Mouse (Mus musculus): ENCODE measurements at regions not wholly inside any gene's neighbourhood (a gene's known extent, or its start where the extent isn't known, plus 50 kb on each side); places are given as distances from the start of the nearest gene placed in this dataset.

- DNase-seq (ENCODE audit: low spot score in 2 of 2) = no peak
Measured at GRCm38 (mm10) chr1:40907813-40908212, 102.4 kb downstream of the Tmem182 start.

GRCm38 (mm10) chr1:40913591-40913990, 108.2 kb downstream of the Tmem182 start:
- no peak for DNase-seq (ENCODE audit: low spot score in 2 of 2)

GRCm38 (mm10) chr1:40924271-40924670, 118.9 kb downstream of the Tmem182 start:
- no peak for DNase-seq (ENCODE audit: low spot score in 2 of 2)

GRCm38 (mm10) chr1:40924780-40925179, 119.4 kb downstream of the Tmem182 start:
- DNase-seq (ENCODE audit: low spot score in 2 of 2) = no peak

GRCm38 (mm10) chr1:40931374-40931773, 126.0 kb downstream of the Tmem182 start:
- DNase-seq (ENCODE audit: low spot score in 2 of 2) = no peak

GRCm38 (mm10) chr1:40936729-40937128, 131.3 kb downstream of the Tmem182 start:
- no peak for DNase-seq (ENCODE audit: low spot score in 2 of 2)

- no peak for DNase-seq (ENCODE audit: low spot score in 2 of 2)
Measured at GRCm38 (mm10) chr1:40942751-40943150, 137.3 kb downstream of the Tmem182 start.

GRCm38 (mm10) chr1:40943165-40943564, 137.8 kb downstream of the Tmem182 start:
- DNase-seq (ENCODE audit: low spot score in 2 of 2) = no peak

GRCm38 (mm10) chr1:40950641-40951040, 145.2 kb downstream of the Tmem182 start:
- DNase-seq (ENCODE audit: low spot score in 2 of 2) = no peak

- no peak for DNase-seq (ENCODE audit: low spot score in 2 of 2)
Measured at GRCm38 (mm10) chr1:40954720-40955163, 149.3 kb downstream of the Tmem182 start.

- DNase-seq (ENCODE audit: low spot score in 2 of 2) = no peak
Measured at GRCm38 (mm10) chr1:40967768-40968504, 162.5 kb downstream of the Tmem182 start.

GRCm38 (mm10) chr1:40983762-40984161, 178.4 kb downstream of the Tmem182 start:
- no peak for DNase-seq (ENCODE audit: low spot score in 2 of 2)

- DNase-seq (ENCODE audit: low spot score in 2 of 2) = no peak
Measured at GRCm38 (mm10) chr1:40993327-40993726, 187.9 kb downstream of the Tmem182 start.

GRCm38 (mm10) chr1:41001154-41001949, 196.0 kb downstream of the Tmem182 start:
- peak in 1 of 2 experiments; percentile 54 for DNase-seq (ENCODE audit: low spot score in 2 of 2)

GRCm38 (mm10) chr1:41002006-41002405, 196.6 kb downstream of the Tmem182 start:
- no peak for DNase-seq (ENCODE audit: low spot score in 2 of 2)

- no peak for DNase-seq (ENCODE audit: low spot score in 2 of 2)
Measured at GRCm38 (mm10) chr1:41026943-41027342, 221.5 kb downstream of the Tmem182 start.

GRCm38 (mm10) chr1:41027540-41027978, 222.2 kb downstream of the Tmem182 start:
- peak in 1 of 2 experiments; percentile 22 for DNase-seq (ENCODE audit: low spot score in 2 of 2)

GRCm38 (mm10) chr1:41028021-41028420, 222.6 kb downstream of the Tmem182 start:
- no peak for DNase-seq (ENCODE audit: low spot score in 2 of 2)

GRCm38 (mm10) chr1:41035085-41035880, 229.9 kb downstream of the Tmem182 start:
- DNase-seq (ENCODE audit: low spot score in 2 of 2) = no peak

- no peak for DNase-seq (ENCODE audit: low spot score in 2 of 2)
Measured at GRCm38 (mm10) chr1:41036940-41037339, 231.5 kb downstream of the Tmem182 start.

- DNase-seq (ENCODE audit: low spot score in 2 of 2) = no peak
Measured at GRCm38 (mm10) chr1:41054426-41054955, 249.1 kb downstream of the Tmem182 start.

- no peak for DNase-seq (ENCODE audit: low spot score in 2 of 2)
Measured at GRCm38 (mm10) chr1:41055761-41056160, 250.4 kb downstream of the Tmem182 start.

Measured in cerebellum, postnatal 4 days (tissue).